Mouse (Mus musculus): ENCODE data around the gene Kcnj16. TPM values are rescaled to one million over a fixed set of nuclear protein-coding genes. Genes with fewer than 3 reads are reported as not detected.

The Kcnj16 gene
- polyA plus RNA-seq, 1 experiment = 3.3 TPM

DNA sequence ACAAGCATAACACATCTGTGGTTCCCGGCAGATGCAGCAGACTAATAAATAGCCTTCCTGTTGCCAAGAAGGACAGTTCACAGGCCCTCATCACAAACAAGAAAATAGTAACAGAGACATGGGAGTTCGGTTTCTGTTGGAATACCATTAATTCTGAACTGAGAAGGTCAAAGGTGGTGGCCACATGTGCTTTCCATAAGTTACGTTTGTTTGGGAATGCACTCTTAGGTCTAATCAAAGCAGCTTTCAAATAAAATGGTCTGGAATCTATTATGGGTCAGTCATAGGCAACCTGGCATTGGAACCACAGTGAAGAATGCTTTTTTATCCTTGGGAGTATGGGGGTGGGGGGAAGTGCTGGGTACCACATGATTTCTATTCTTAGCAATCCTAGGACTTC, 41.6 kb downstream of the Kcnj16 start:
- Histone ChIP-seq H3K4me3 (ENCODE audit: extremely low read depth, insufficient read depth, insufficient read length) (no peak overlapping the region), H3K4me1 (ENCODE audit: control insufficient read depth, insufficient read depth, insufficient read length) (no peaks in the 10 kb centered on the region), H3K36me3 (ENCODE audit: control insufficient read depth, insufficient read depth, low read length) (no peaks in the 10 kb centered on the region), H3K27ac (ENCODE audit: insufficient read depth, low read length) (no peak overlapping the region), H3K27me3 (ENCODE audit: control insufficient read depth, insufficient read depth, low read length) (no peaks in the 10 kb centered on the region)
- DNase-seq (ENCODE audit: low read depth in 1 of 2, low spot score in 2 of 2) = no peak
- no peak for TF ChIP-seq POLR2A (IDR thresholded peaks at IDR 0.05; ENCODE audit: low read depth, low read length)
- TF ChIP-seq CTCF (IDR thresholded peaks at IDR 0.05; ENCODE audit: extremely low read depth, insufficient read depth, insufficient read length, insufficient replicate concordance) = no peak
- 86% methylated on average over 3 of the region's 3 CpGs for WGBS

GRCm38 (mm10) chr11:111016206-111016605, 48.4 kb downstream of the Kcnj16 start:
- DNase-seq (ENCODE audit: low read depth in 1 of 2, low spot score in 2 of 2) = no peak
- Histone ChIP-seq H3K27ac (ENCODE audit: insufficient read depth, low read length) (no peak overlapping the region), H3K27me3 (ENCODE audit: control insufficient read depth, insufficient read depth, low read length) (no peaks in the 10 kb centered on the region), H3K4me3 (ENCODE audit: extremely low read depth, insufficient read depth, insufficient read length) (no peak overlapping the region), H3K36me3 (ENCODE audit: control insufficient read depth, insufficient read depth, low read length) (no peaks in the 10 kb centered on the region), H3K4me1 (ENCODE audit: control insufficient read depth, insufficient read depth, insufficient read length) (no peaks in the 10 kb centered on the region)
- TF ChIP-seq POLR2A (IDR thresholded peaks at IDR 0.05; ENCODE audit: low read depth, low read length) (no peak), CTCF (IDR thresholded peaks at IDR 0.05; ENCODE audit: extremely low read depth, insufficient read depth, insufficient read length, insufficient replicate concordance) (no peak)
- WGBS = 91% methylated on average over 3 of the region's 3 CpGs

GRCm38 (mm10) chr11:111020211-111020610, 52.4 kb downstream of the Kcnj16 start:
- Histone ChIP-seq H3K4me3 (ENCODE audit: extremely low read depth, insufficient read depth, insufficient read length) (no peak overlapping the region), H3K27me3 (ENCODE audit: control insufficient read depth, insufficient read depth, low read length) (no peaks in the 10 kb centered on the region), H3K36me3 (ENCODE audit: control insufficient read depth, insufficient read depth, low read length) (no peaks in the 10 kb centered on the region), H3K27ac (ENCODE audit: insufficient read depth, low read length) (no peak overlapping the region), H3K4me1 (ENCODE audit: control insufficient read depth, insufficient read depth, insufficient read length) (no peaks in the 10 kb centered on the region)
- TF ChIP-seq CTCF (IDR thresholded peaks at IDR 0.05; ENCODE audit: extremely low read depth, insufficient read depth, insufficient read length, insufficient replicate concordance) = no peak
- no peak for TF ChIP-seq POLR2A (IDR thresholded peaks at IDR 0.05; ENCODE audit: low read depth, low read length)
- no peak for DNase-seq (ENCODE audit: low read depth in 1 of 2, low spot score in 2 of 2)
- WGBS = 84% methylated on average over 2 of the region's 2 CpGs

DNA sequence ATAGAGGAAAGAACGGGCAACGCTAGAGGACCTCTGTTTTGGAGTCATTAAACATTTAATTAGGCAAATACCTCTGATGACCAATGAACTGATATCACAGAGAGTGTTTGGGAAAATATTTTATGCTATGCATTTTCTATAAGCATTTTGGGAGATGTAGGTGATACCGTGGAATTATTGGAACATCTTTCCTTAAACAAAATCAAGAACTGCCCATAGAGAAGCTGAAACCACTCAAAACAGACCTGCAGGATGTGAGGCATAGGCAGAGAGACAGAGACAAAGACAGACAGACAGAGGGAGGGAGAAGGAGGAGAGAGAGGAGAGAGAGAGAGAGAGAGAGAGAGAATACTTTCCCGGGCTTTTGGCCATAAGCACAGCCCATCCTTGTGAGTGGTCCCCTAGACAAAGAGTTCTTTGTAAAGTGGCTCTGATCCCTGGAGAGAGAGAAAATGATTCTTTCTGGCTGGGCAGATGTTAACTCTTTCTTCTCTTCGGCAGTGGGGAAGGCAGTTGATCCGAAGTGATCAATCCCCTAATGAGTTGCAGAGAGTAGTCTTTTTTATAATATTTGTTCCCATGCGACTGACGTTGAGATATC, 54.9 kb downstream of the Kcnj16 start:
- no peak for DNase-seq (ENCODE audit: low read depth in 1 of 2, low spot score in 2 of 2)
- TF ChIP-seq POLR2A (IDR thresholded peaks at IDR 0.05; ENCODE audit: low read depth, low read length) (no peak), CTCF (IDR thresholded peaks at IDR 0.05; ENCODE audit: extremely low read depth, insufficient read depth, insufficient read length, insufficient replicate concordance) (no peak)
- Histone ChIP-seq H3K4me1 (ENCODE audit: control insufficient read depth, insufficient read depth, insufficient read length) (no peaks in the 10 kb centered on the region), H3K27me3 (ENCODE audit: control insufficient read depth, insufficient read depth, low read length) (no peaks in the 10 kb centered on the region), H3K4me3 (ENCODE audit: extremely low read depth, insufficient read depth, insufficient read length) (no peak overlapping the region), H3K36me3 (ENCODE audit: control insufficient read depth, insufficient read depth, low read length) (no peaks in the 10 kb centered on the region), H3K27ac (ENCODE audit: insufficient read depth, low read length) (no peak overlapping the region)
- WGBS = 89% methylated on average over 8 of the region's 8 CpGs

DNA sequence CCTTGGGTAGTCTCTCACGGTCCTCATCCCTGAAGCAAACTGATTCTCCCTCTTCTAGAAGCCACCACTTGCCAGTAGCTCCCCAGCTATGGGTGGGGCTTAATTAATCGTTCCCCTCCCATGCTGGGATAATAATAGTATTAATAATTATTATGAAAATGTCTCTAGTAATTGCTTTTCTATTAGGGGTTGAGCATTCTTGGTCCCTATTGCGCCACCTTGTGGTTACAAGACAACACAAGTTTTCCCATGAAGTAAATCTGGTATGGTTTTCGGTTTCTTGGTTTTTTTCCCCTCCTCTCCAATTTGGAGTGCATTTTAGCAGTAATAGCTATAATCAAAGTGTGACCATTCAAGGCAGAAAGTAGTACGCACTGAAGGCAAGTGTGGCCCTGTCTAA, 74.3 kb downstream of the Kcnj16 start:
- no peaks in the 10 kb centered on the region for H3K4me1 ChIP-seq (ENCODE audit: control insufficient read depth, insufficient read depth, insufficient read length)
- peak in 1 of 2 experiments; percentile 17 for DNase-seq (ENCODE audit: low read depth in 1 of 2, low spot score in 2 of 2)
- no peak for TF ChIP-seq CTCF (IDR thresholded peaks at IDR 0.05; ENCODE audit: extremely low read depth, insufficient read depth, insufficient read length, insufficient replicate concordance)
- no peak for TF ChIP-seq POLR2A (IDR thresholded peaks at IDR 0.05; ENCODE audit: low read depth, low read length)
- H3K4me3 ChIP-seq (ENCODE audit: extremely low read depth, insufficient read depth, insufficient read length) = no peak overlapping the region
- H3K27ac ChIP-seq (ENCODE audit: insufficient read depth, low read length) = no peak overlapping the region
- 41% methylated on average over 5 of the region's 5 CpGs for WGBS
- no peaks in the 10 kb centered on the region for H3K36me3 ChIP-seq (ENCODE audit: control insufficient read depth, insufficient read depth, low read length)
- no peaks in the 10 kb centered on the region for H3K27me3 ChIP-seq (ENCODE audit: control insufficient read depth, insufficient read depth, low read length)

GRCm38 (mm10) chr11:111043298-111043697, 75.5 kb downstream of the Kcnj16 start:
- H3K27me3 ChIP-seq (ENCODE audit: control insufficient read depth, insufficient read depth, low read length) = no peaks in the 10 kb centered on the region
- no peaks in the 10 kb centered on the region for H3K36me3 ChIP-seq (ENCODE audit: control insufficient read depth, insufficient read depth, low read length)
- H3K4me1 ChIP-seq (ENCODE audit: control insufficient read depth, insufficient read depth, insufficient read length) = no peaks in the 10 kb centered on the region
- no peak overlapping the region for H3K27ac ChIP-seq (ENCODE audit: insufficient read depth, low read length)
- WGBS = 89% methylated on average over 4 of the region's 4 CpGs
- TF ChIP-seq CTCF (IDR thresholded peaks at IDR 0.05; ENCODE audit: extremely low read depth, insufficient read depth, insufficient read length, insufficient replicate concordance) (no peak), POLR2A (IDR thresholded peaks at IDR 0.05; ENCODE audit: low read depth, low read length) (no peak)
- no peak for DNase-seq (ENCODE audit: low read depth in 1 of 2, low spot score in 2 of 2)
- H3K4me3 ChIP-seq (ENCODE audit: extremely low read depth, insufficient read depth, insufficient read length) = no peak overlapping the region

DNA sequence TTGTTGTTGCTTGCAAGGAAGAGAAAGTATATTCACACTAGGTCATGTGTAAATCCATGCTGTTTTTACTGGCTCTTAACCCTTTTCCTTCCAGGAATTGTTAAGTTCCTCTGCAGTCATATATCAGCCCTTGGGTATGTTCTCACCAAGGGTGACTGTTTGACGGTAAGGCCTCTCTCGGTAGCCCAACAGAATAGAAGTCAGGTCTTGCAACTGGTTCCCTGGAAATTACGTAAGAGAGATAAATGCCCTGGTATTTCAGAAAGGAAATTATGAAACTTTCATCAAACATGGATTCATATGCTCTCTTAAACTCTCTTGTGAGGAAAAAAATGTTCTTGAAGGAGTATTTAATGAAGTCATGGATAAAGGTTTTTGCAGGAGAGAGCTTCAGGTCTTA, 86.4 kb downstream of the Kcnj16 start:
- Histone ChIP-seq H3K27me3 (ENCODE audit: control insufficient read depth, insufficient read depth, low read length) (no peaks in the 10 kb centered on the region), H3K4me1 (ENCODE audit: control insufficient read depth, insufficient read depth, insufficient read length) (no peaks in the 10 kb centered on the region), H3K36me3 (ENCODE audit: control insufficient read depth, insufficient read depth, low read length) (no peaks in the 10 kb centered on the region), H3K27ac (ENCODE audit: insufficient read depth, low read length) (no peak overlapping the region), H3K4me3 (ENCODE audit: extremely low read depth, insufficient read depth, insufficient read length) (no peak overlapping the region)
- WGBS = 83% methylated on average over 3 of the region's 3 CpGs
- DNase-seq (ENCODE audit: low read depth in 1 of 2, low spot score in 2 of 2) = no peak
- TF ChIP-seq POLR2A (IDR thresholded peaks at IDR 0.05; ENCODE audit: low read depth, low read length) (no peak), CTCF (IDR thresholded peaks at IDR 0.05; ENCODE audit: extremely low read depth, insufficient read depth, insufficient read length, insufficient replicate concordance) (no peak)
